Mouse (Mus musculus) stomach, embryonic 16.5 days (tissue): ENCODE data around the gene Galnt3. TPM values are rescaled to one million over a fixed set of nuclear protein-coding genes. Genes with fewer than 3 reads are reported as not detected.

Experiments used
- ATAC-seq: fragments of 200-750 bp; cut with Nextera tagmentation; 2 replicates; pipeline ENCODE4 v1.8.0; 2017; ENCODE audit warnings: moderate number of reproducible peaks, moderate TSS enrichment; ENCODE audit not compliant: insufficient read depth, low FRiP score
- H3K27ac ChIP-seq: fragments of 300-500 bp; sonication (generic); 2 replicates; pipeline ENCODE4 v1.5.1; 2014; ENCODE audit warnings: low read length
- H3K27me3 ChIP-seq: fragments of 300-500 bp; sonication (generic); 2 replicates; pipeline ENCODE4 v1.6.1; 2014; ENCODE audit warnings: low read length, control low read depth, mixed read lengths; ENCODE audit not compliant: control insufficient read depth, insufficient read depth
- H3K36me3 ChIP-seq: fragments of 300-500 bp; sonication (generic); 2 replicates; pipeline ENCODE4 v1.6.1; 2014; ENCODE audit warnings: low read length; ENCODE audit not compliant: control insufficient read depth, insufficient read depth
- H3K4me1 ChIP-seq: fragments of 300-500 bp; sonication (generic); 2 replicates; pipeline ENCODE4 v1.6.1; 2014; ENCODE audit warnings: low read length, control low read depth, mixed read lengths; ENCODE audit not compliant: control insufficient read depth, insufficient read depth
- H3K4me2 ChIP-seq: fragments of 300-500 bp; sonication (generic); 2 replicates; pipeline ENCODE4 v1.6.1; 2014; ENCODE audit warnings: low read depth, low read length, mixed read lengths
- H3K4me3 ChIP-seq: fragments of 300-500 bp; sonication (generic); replicated peaks from 2 replicates; pipeline ENCODE4 v1.5.1; 2014; ENCODE audit warnings: mild to moderate bottlenecking, low read length
- H3K9ac ChIP-seq: fragments of 300-500 bp; sonication (generic); 2 replicates; pipeline ENCODE4 v1.6.1; 2014; ENCODE audit warnings: low read length
- H3K9me3 ChIP-seq: fragments of 300-500 bp; sonication (generic); replicated peaks from 2 replicates; pipeline ENCODE4 v1.6.1; 2016; ENCODE audit warnings: low read length, control low read depth; ENCODE audit not compliant: control insufficient read depth
- WGBS: fragments of 180-500 bp; shearing (Covaris S2); extraction: QIAGEN DNeasy Blood & Tissue Kit; methylation state at CpG from one replicate; pipeline ENCODE4 v1.1.7; 2014; 5-methylcytosine and 5-hydroxymethylcytosine counted together
- polyA plus RNA-seq: library from polyadenylated mRNA; unstranded; fragments of >200 nt; fragmentation: Nextera tagmentation; extraction: Ambion mirVana; gene quantifications from 2 replicates; pipeline ENCODE4 v1.2.1, GENCODE M21; 2015

Gene Galnt3
- polyA plus RNA-seq, 1 experiment from 2014 or later, result 10.2 TPM

DNA sequence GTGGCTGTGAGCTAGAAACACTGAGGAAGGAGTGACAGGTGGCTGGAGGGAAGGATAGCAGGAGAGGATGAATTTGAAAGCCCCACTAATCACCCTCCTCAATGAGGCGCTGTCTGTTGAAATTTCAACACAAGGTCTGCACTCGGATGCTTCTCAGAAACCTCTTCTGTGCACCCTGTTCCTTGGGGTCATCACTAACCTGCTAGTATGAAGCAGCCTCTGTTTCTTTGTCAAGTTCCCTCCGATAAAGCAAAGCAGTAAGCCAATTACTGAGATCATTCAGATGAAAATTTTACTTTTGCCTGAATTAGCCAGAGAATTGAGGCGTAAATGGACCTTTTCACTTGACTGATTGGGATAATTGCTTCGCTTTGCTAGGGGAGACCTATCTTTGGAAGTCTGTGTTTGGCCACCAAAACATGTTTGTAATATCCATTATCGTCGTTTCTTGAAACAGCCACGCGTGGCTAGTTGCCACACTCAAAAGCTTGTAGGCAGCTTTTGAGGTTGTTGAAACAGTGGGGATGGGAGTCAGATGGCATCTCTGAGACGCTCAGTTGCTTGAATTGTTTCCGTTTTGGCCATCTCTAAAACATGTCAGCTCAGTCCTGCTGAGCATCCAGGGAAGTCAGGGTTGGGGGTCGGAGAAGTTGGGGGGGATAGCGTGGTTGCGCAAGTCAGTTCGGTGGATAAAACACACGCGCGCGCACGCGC is 83.4 kb downstream of the Galnt3 start:
- Histone ChIP-seq H3K4me1 (no peaks in the 10 kb centered on the region), H3K4me3 (no peak overlapping the region), H3K9ac (no peak overlapping the region), H3K9me3 (no peaks in the 10 kb centered on the region), H3K4me2 (no peak overlapping the region), H3K36me3 (no peaks in the 10 kb centered on the region), H3K27ac (no peak overlapping the region), H3K27me3 (no peaks in the 10 kb centered on the region)
- WGBS, result 93% methylated on average over 21 of the region's 21 CpGs
- no peak for ATAC-seq

DNA sequence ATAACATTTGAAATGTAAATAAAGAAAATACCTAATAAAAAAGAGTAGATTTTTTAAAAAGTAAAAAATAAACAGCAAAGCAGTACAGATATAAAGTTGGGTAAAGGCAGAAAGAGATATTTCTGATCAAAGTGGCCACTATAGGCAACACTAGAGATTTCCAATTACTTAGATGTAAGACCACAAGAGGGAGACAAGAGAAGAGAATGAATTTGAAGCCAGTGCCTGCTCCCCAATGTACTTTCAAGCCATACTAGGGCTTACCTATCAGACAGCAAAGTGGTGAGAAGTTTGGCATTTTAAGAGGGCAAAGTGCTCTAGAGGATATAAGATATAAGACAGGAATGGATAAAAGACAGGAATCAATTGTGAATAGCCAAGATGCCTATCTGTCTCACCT is 84.2 kb downstream of the Galnt3 start:
- Histone ChIP-seq H3K9ac (no peak overlapping the region), H3K36me3 (no peaks in the 10 kb centered on the region), H3K4me1 (no peaks in the 10 kb centered on the region), H3K9me3 (no peaks in the 10 kb centered on the region), H3K4me3 (no peak overlapping the region), H3K4me2 (no peak overlapping the region), H3K27ac (no peak overlapping the region), H3K27me3 (no peaks in the 10 kb centered on the region)
- ATAC-seq, result no peak

DNA sequence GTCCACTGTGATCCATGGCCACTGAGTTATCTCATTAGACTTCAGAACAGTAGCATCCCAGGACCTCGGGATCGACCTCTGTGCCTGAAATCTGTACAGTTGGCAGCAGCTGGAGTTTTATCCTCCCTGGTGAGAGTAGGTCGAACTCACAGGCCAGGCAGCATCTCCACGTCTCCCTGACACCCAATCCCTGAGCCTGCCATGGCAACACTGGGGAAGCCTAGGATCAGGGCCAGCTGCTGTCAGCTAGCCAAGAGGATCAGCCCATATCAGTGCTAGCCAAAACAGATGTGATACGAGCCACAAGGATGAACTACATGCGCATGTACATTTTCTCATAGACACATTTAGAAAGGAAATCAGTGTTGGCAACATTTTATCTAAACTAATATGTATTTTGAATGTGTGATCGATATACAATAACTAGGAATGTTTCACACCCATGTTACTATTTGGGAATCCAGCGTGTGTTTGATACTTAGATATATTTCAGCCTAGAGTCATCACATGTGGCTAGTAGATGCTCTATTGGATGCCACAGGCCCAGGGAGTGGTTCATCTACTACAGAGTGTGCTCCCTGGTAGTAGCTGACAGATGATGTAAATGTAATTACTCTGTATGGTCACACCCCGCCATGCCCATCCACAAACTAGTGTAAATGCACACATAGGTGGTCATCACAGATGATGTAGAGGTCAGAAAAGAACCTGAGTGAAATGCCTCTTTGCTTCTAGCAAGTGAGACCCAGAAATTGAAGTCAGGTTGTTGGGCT is 89.7 kb downstream of the Galnt3 start:
- 76% methylated on average over 9 of the region's 9 CpGs for WGBS
- no peaks in the 10 kb centered on the region for H3K27me3 ChIP-seq
- no peak overlapping the region for H3K9ac ChIP-seq
- no peak overlapping the region for H3K4me2 ChIP-seq
- H3K4me1 ChIP-seq, result no peaks in the 10 kb centered on the region
- H3K4me3 ChIP-seq, result no peak overlapping the region
- no peaks in the 10 kb centered on the region for H3K36me3 ChIP-seq
- no peak overlapping the region for H3K27ac ChIP-seq
- ATAC-seq, result no peak
- H3K9me3 ChIP-seq, result no peaks in the 10 kb centered on the region

Other genes starting within 250 kb of the Galnt3 start
- 11.7 and 12.6 TPM in 2 replicates for gene Ttc21b, start 131.6 kb upstream of the Galnt3 start, polyA plus RNA-seq